In genomic region chr7:35142522-35142921, GRCm38 (mm10) we compare ENCODE assay signal across 15 mouse cellular contexts. TPM values are rescaled to one million over a fixed set of nuclear protein-coding genes. Genes with fewer than 3 reads are reported as not detected.
"Had no signal": no experiment of that assay in that cellular context is flagged by ENCODE, and none has a peak within 500 bp of the region (broad histone marks: within the 10 kb centered on the region; RNA-seq: fewer than 3 reads in every experiment).

No protein-coding gene starts in this region.

- H3K4me3 ChIP-seq: left cerebral cortex, adult 2 months; limb, embryonic 12.5 days; limb, embryonic 15.5 days; liver, embryonic 12.5 days; liver, embryonic 15.5 days had no signal

- ATAC-seq: intestine, postnatal 0 days; liver, embryonic 12.5 days had no signal

- H3K27me3 ChIP-seq: limb, embryonic 12.5 days; limb, embryonic 15.5 days; liver, embryonic 12.5 days; liver, embryonic 15.5 days had no signal

- H3K27ac ChIP-seq: left cerebral cortex, adult 2 months; limb, embryonic 12.5 days; limb, embryonic 15.5 days had no signal

- DNase-seq: layer of hippocampus, postnatal 36 days; left cerebral cortex, postnatal 4 days; lung, adult 2 months; midbrain, embryonic 14.5 days; thymus, adult 18-20 months; thymus, postnatal 36 days had no signal

- H3K9ac ChIP-seq: limb, embryonic 12.5 days; limb, embryonic 15.5 days; liver, embryonic 12.5 days; liver, embryonic 15.5 days had no signal

- H3K9me3 ChIP-seq: limb, embryonic 12.5 days; limb, embryonic 15.5 days; liver, embryonic 12.5 days; liver, embryonic 15.5 days had no signal

- H3K36me3 ChIP-seq: limb, embryonic 12.5 days; limb, embryonic 15.5 days; liver, embryonic 12.5 days; liver, embryonic 15.5 days had no signal

- H3K4me2 ChIP-seq: limb, embryonic 12.5 days; limb, embryonic 15.5 days; liver, embryonic 12.5 days; liver, embryonic 15.5 days; midbrain, embryonic 11.5 days had no signal

RNA-seq across cellular contexts. Expression of gene Slc7a10, which starts 43.7 kb away (rescaled TPM):
- total RNA-seq: megakaryocyte progenitor cell, adult 5-6 weeks; megakaryocyte-erythroid progenitor cell, adult 5-6 weeks had no signal
